Mouse (Mus musculus) hindbrain, embryonic 16.5 days (tissue): ENCODE results near the gene Gfod1. TPM values are rescaled to one million over a fixed set of nuclear protein-coding genes. Genes with fewer than 3 reads are reported as not detected.

ENCODE experiments used
- ATAC-seq: fragments of 200-750 bp; cut with Nextera tagmentation; 2 replicates; pipeline ENCODE4 v1.8.0; 2017; ENCODE audit warnings: moderate TSS enrichment, moderate library complexity
- H3K27ac ChIP-seq: fragments of 300-500 bp; sonication (generic); 2 replicates; pipeline ENCODE4 v1.5.1; 2014; ENCODE audit warnings: low read depth, mild to moderate bottlenecking, control low read depth, low read length, moderate library complexity
- H3K27me3 ChIP-seq: fragments of 300-500 bp; sonication (generic); replicated peaks from 2 replicates; pipeline ENCODE4 v1.6.1; 2014; ENCODE audit warnings: low read length; ENCODE audit not compliant: control insufficient read depth, insufficient read depth
- H3K36me3 ChIP-seq: fragments of 300-500 bp; sonication (generic); 2 replicates; pipeline ENCODE4 v1.6.1; 2014; ENCODE audit warnings: mild to moderate bottlenecking, low read length, moderate library complexity, mixed read lengths; ENCODE audit not compliant: control insufficient read depth, insufficient read depth
- H3K4me1 ChIP-seq: fragments of 300-500 bp; sonication (generic); 2 replicates; pipeline ENCODE4 v1.6.1; 2014; ENCODE audit warnings: low read depth, low read length; ENCODE audit not compliant: control insufficient read depth, insufficient read depth
- H3K4me2 ChIP-seq: fragments of 300-500 bp; sonication (generic); 2 replicates; pipeline ENCODE4 v1.6.1; 2014; ENCODE audit warnings: mild to moderate bottlenecking, low read length, control low read depth, moderate library complexity
- H3K4me3 ChIP-seq: fragments of 300-500 bp; sonication (generic); 2 replicates; pipeline ENCODE4 v1.5.1; 2014; ENCODE audit warnings: mild to moderate bottlenecking, low read length, control low read depth, moderate library complexity
- H3K9ac ChIP-seq: fragments of 300-500 bp; sonication (generic); 2 replicates; pipeline ENCODE4 v1.6.1; 2014; ENCODE audit warnings: low read depth, mild to moderate bottlenecking, control low read depth, low read length, moderate library complexity
- H3K9me3 ChIP-seq: fragments of 300-500 bp; sonication (generic); 2 replicates; pipeline ENCODE4 v1.6.1; 2014; ENCODE audit warnings: mild to moderate bottlenecking, low read length, moderate library complexity; ENCODE audit not compliant: control insufficient read depth
- WGBS: fragments of 180-500 bp; shearing (Covaris S2); extraction: QIAGEN DNeasy Blood & Tissue Kit; methylation state at CpG from one replicate; pipeline ENCODE4 v1.1.7; 2014; 5-methylcytosine and 5-hydroxymethylcytosine counted together
- polyA plus RNA-seq: library from polyadenylated mRNA; unstranded; fragments of >200 nt; fragmentation: Nextera tagmentation; extraction: Ambion mirVana; gene quantifications from 2 replicates; pipeline ENCODE4 v1.2.1, GENCODE M21; 2015

Gfod1 gene
- polyA plus RNA-seq, 1 experiment from 2014 or later = 2.4 TPM

- Histone ChIP-seq H3K27me3 (no peaks in the 10 kb centered on the region), H3K27ac (no peak overlapping the region), H3K4me3 (no peak overlapping the region), H3K4me2 (no peak overlapping the region), H3K9me3 (no peaks in the 10 kb centered on the region), H3K4me1 (peaks cover 12% of the 10 kb centered on the region), H3K36me3 (no peaks in the 10 kb centered on the region), H3K9ac (no peak overlapping the region)
- peak; percentile 32; the same call in 1 of the 2 replicates for ATAC-seq
- 61% methylated on average over 9 of the region's 9 CpGs for WGBS
These were observed 68.9 kb downstream of the Gfod1 start for GRCm38 (mm10) chr13:43234869-43235585.

- no peak overlapping the region for H3K4me2 ChIP-seq
- H3K27ac ChIP-seq = no peak overlapping the region
- whole genome bisulfite sequencing = 77% methylated on average over 4 of the region's 4 CpGs
- no peaks in the 10 kb centered on the region for H3K27me3 ChIP-seq
- no peaks in the 10 kb centered on the region for H3K9me3 ChIP-seq
- no peak overlapping the region for H3K4me3 ChIP-seq
- no peak for ATAC-seq
- peaks cover 12% of the 10 kb centered on the region for H3K4me1 ChIP-seq
- H3K36me3 ChIP-seq = no peaks in the 10 kb centered on the region
- H3K9ac ChIP-seq = no peak overlapping the region
These were observed 70.6 kb downstream of the Gfod1 start for GRCm38 (mm10) chr13:43233331-43233730.

- H3K4me3 ChIP-seq = no peak overlapping the region
- no peak for ATAC-seq
- WGBS = 48% methylated on average over 13 of the region's 13 CpGs
- no peak overlapping the region for H3K9ac ChIP-seq
- no peak overlapping the region for H3K4me2 ChIP-seq
- peaks cover 12% of the 10 kb centered on the region for H3K4me1 ChIP-seq
- no peaks in the 10 kb centered on the region for H3K9me3 ChIP-seq
- H3K36me3 ChIP-seq = no peaks in the 10 kb centered on the region
- no peaks in the 10 kb centered on the region for H3K27me3 ChIP-seq
- peak overlapping the region; percentile 49; the same call in 1 of the 2 replicates for H3K27ac ChIP-seq
These were observed 71.8 kb downstream of the Gfod1 start for GRCm38 (mm10) chr13:43231965-43232860.

- H3K4me3 ChIP-seq = no peak overlapping the region
- 79% methylated on average over 4 of the region's 4 CpGs for WGBS
- peaks cover 12% of the 10 kb centered on the region for H3K4me1 ChIP-seq
- ATAC-seq = no peak
- no peaks in the 10 kb centered on the region for H3K9me3 ChIP-seq
- H3K9ac ChIP-seq = no peak overlapping the region
- H3K4me2 ChIP-seq = no peak overlapping the region
- H3K27me3 ChIP-seq = no peaks in the 10 kb centered on the region
- no peaks in the 10 kb centered on the region for H3K36me3 ChIP-seq
- peak overlapping the region; percentile 73 for H3K27ac ChIP-seq
These were observed 73.1 kb downstream of the Gfod1 start for GRCm38 (mm10) chr13:43230842-43231241.

GRCm38 (mm10) chr13:43230238-43230637, 73.7 kb downstream of the Gfod1 start:
- 50% methylated on average over 6 of the region's 6 CpGs for WGBS
- H3K4me1 ChIP-seq = peaks cover 8% of the 10 kb centered on the region
- H3K4me3 ChIP-seq = no peak overlapping the region
- H3K36me3 ChIP-seq = no peaks in the 10 kb centered on the region
- H3K27ac ChIP-seq = peak overlapping the region; percentile 73
- H3K4me2 ChIP-seq = no peak overlapping the region
- peak; percentile 59 for ATAC-seq
- H3K27me3 ChIP-seq = no peaks in the 10 kb centered on the region
- no peak overlapping the region for H3K9ac ChIP-seq
- no peaks in the 10 kb centered on the region for H3K9me3 ChIP-seq

GRCm38 (mm10) chr13:43229767-43230166, 74.2 kb downstream of the Gfod1 start:
- Histone ChIP-seq H3K27me3 (no peaks in the 10 kb centered on the region), H3K4me3 (no peak overlapping the region), H3K36me3 (no peaks in the 10 kb centered on the region), H3K27ac (peak overlapping the region; percentile 73), H3K9me3 (no peaks in the 10 kb centered on the region), H3K4me1 (peaks cover 8% of the 10 kb centered on the region), H3K4me2 (no peak overlapping the region), H3K9ac (no peak overlapping the region)
- 93% methylated on average over 3 of the region's 3 CpGs for WGBS
- ATAC-seq = 0 out of 2 replicates have a peak, but pooled peaks have one; percentile 23

- Histone ChIP-seq H3K36me3 (no peaks in the 10 kb centered on the region), H3K9ac (no peak overlapping the region), H3K4me3 (no peak overlapping the region), H3K9me3 (no peaks in the 10 kb centered on the region), H3K4me2 (no peak overlapping the region), H3K27ac (no peak overlapping the region), H3K4me1 (peaks cover 8% of the 10 kb centered on the region), H3K27me3 (no peaks in the 10 kb centered on the region)
- WGBS = 88% methylated on average over 6 of the region's 6 CpGs
- no peak for ATAC-seq
These were observed 75.8 kb downstream of the Gfod1 start for GRCm38 (mm10) chr13:43228141-43228540.

GRCm38 (mm10) chr13:43226041-43226440, 77.9 kb downstream of the Gfod1 start:
- H3K9me3 ChIP-seq = no peaks in the 10 kb centered on the region
- H3K36me3 ChIP-seq = no peaks in the 10 kb centered on the region
- no peak for ATAC-seq
- no peaks in the 10 kb centered on the region for H3K4me1 ChIP-seq
- no peak overlapping the region for H3K4me3 ChIP-seq
- no peak overlapping the region for H3K4me2 ChIP-seq
- H3K9ac ChIP-seq = no peak overlapping the region
- H3K27ac ChIP-seq = no peak overlapping the region
- no peaks in the 10 kb centered on the region for H3K27me3 ChIP-seq
- WGBS = 75% methylated on average over 10 of the region's 10 CpGs

GRCm38 (mm10) chr13:43225161-43225560, 78.8 kb downstream of the Gfod1 start:
- ATAC-seq = no peak
- no peaks in the 10 kb centered on the region for H3K4me1 ChIP-seq
- no peak overlapping the region for H3K27ac ChIP-seq
- H3K36me3 ChIP-seq = no peaks in the 10 kb centered on the region
- H3K9me3 ChIP-seq = no peaks in the 10 kb centered on the region
- H3K9ac ChIP-seq = no peak overlapping the region
- H3K27me3 ChIP-seq = no peaks in the 10 kb centered on the region
- no peak overlapping the region for H3K4me2 ChIP-seq
- WGBS = 75% methylated on average over 5 of the region's 5 CpGs
- no peak overlapping the region for H3K4me3 ChIP-seq
